Mouse (Mus musculus) layer of hippocampus, adult 8-10 months (tissue): ENCODE measurements around the gene Vps36. TPM values are rescaled to one million over a fixed set of nuclear protein-coding genes. Genes with fewer than 3 reads are reported as not detected.
A peak's percentile ranks its signal among the peaks of the same experiment; 100 is the strongest.

Source experiments
- DNase-seq, 2 experiments: peaks; one replicate each; pipeline ENCODE4 v3.0.0; 2022; ENCODE audit warnings: low spot score in 2 of 2
- total RNA-seq, 4 experiments: library from RNA; stranded (reverse); gene quantifications; 2 replicates each; pipeline ENCODE4 v1.2.4; 2022

Vps36 gene
- total RNA-seq, 4 experiments from 2014 or later, result 22.3 to 26.4 (median 24.8) TPM

- DNase-seq, result no peak
These were observed 16.4 kb downstream of the Vps36 start for GRCm38 (mm10) chr8:22209012-22209411.

DNA sequence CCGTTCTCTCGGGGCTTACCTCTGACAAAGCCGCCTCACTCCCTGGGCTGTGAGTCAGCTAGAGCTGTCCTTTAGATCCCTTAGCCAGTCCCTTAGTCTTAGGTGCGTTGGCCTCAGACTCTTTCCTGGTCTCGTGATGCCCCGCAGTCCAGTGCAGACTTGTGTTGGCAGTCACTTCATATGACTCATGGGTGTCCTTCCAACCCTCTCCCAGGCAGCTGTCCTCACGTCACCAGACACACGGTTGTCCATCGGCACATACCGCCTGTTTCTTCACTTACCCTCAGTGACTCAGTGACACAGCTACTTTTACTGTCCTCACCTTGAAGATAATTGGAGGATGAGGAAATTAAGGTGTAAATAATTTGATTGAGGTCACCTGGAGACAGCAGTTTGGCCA is 22.2 kb downstream of the Vps36 start:
- no peak for DNase-seq

DNA sequence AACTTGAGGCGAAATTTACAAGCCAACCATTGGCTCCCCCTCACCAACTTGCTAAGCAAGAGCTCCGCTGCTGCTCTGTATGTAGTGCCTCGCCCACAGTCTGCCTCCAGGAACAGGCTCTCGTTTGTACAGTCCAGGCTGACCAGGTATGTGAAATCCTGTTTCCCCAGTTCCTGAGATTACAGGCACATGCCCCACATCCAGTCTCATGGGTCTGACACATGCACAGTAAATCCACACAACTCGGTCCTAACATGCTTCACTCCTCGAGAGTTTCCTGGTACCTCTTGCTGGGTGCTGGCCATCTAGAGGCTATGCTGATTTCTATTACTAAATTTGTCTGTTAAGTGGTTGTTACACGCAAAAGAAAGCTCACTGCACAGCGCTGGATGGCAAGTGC is 33.8 kb downstream of the Vps36 start:
- DNase-seq, result no peak

DNA sequence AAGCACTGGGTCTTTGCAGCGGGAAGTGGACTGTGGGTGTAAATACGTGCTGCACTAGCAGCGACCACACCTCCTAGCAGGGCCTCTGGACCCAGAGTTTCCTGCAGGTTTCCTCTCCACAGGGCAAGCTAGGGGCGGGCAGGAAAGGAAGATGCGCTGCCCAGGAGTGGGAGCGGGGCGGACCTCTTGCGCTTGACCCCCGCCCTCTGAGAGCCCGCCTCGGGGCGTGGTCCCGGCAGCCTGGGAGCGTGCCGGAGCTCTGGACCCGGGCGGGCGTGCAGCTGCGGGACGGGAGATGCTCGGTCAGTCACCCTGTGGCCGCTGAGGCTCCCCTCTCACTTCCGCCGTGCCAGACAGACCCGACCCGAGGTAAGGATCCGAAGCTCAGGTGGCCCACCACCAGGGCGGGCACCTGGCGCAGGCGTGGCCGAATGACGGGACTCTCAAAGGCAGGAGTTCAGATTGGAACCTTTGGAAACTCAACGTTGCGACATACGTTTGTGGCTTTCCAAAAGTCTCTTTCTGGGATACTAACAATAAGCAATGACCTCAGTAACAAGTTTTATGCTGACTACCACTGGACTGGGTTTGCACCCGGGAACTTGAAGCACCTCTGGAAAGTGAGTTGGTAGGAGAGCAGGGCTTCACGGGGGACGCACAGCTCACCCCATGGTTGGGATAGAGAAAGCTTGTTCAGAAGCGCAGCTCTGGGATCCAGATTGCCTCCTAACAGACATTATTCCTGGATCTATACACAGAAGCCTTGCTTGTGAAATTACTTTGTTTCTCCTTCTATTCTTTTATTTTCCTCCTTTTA is 34.7 kb downstream of the Vps36 start, which contains the start of gene Thsd1:
Gene Thsd1, plus strand, starts transcription at position 253 of the 817 bp plus-strand sequence.
- no peak for DNase-seq

DNA sequence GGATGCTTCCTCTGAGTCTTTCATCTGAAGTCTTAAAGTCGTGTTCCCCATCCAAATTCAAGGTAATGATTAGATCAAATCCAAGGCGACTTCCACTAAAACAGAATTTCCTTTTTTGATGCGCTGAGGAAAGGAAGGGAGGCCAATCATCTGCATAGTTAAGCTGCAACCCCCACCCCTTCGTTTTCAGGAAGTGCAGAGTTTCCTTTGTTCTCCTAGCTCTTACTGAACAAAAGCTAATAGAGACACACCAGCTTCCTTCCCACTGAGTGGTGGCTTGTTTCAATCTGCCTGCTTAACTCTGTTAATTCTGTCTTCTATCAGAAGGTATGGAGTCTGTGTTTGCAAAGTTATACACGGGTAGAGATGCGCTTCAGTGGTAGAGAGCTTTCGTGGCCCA is 36.0 kb downstream of the Vps36 start:
- DNase-seq, result no peak

- no peak for DNase-seq
These were observed 50.4 kb downstream of the Vps36 start for GRCm38 (mm10) chr8:22242986-22243385.

GRCm38 (mm10) chr8:22245663-22246062 is 53.1 kb downstream of the Vps36 start:
- DNase-seq, result no peak

DNA sequence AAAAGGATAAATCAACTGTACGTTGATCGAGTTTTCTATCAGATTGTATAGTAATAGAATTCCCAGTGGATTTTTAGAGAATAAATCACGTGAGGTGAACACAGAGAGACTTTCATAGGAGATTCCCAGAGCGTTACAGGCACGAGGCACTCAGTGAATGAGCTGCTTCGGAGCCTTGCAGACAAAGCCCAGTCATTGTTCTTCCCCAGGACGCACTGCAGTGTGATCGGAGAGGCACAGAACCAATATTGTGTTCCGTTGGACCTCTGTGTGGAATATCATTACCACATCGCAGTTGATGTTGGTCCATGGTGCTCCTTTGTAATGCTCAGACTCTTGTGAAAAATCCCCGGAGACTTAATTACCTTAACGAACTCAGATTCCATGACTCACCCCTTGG is 55.3 kb downstream of the Vps36 start:
- DNase-seq, result peak; percentile 15 to 24

DNA sequence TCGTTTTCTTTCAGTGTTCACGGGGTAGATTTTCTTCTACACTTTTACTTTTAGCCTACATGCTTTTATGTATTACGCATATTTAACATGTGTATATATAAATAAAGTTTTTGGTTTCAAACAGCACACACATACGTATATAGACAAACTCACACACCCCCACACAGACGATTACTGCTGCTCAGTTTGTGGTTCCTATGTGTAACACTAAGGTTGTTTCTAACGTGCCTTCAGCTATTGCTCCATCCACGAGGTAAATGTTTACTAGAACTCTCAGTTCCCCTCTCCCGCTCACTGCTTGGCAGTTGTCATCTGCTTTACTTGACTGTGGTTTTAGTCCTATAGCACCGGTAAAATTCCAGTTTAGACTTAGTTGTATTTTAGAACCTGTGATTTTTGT is 56.5 kb downstream of the Vps36 start:
- DNase-seq, result no peak

DNA sequence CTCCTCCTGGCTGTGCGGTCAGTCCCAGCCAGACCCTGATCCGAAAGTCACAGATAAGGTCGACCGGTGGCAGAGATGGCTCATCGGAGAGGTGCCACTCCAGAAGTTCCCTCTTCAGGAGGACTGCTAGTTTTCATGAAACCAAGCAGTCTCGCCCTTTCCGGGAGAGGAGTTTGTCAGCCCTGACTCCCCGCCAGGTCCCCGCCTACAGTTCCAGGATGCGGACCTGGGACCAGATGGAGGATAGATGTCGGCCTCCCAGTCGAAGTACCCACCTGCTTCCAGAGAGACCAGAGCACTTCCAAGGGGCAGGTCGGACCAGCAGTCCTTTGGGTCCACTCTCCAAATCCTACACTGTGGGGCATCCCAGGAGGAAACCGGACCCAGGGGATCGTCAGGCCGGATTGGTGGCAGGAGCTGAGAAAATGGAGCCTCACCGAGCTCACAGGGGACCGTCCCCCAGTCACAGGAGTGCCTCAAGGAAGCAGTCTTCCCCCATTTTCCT is 66.4 kb downstream of the Vps36 start:
- no peak for DNase-seq

DNA sequence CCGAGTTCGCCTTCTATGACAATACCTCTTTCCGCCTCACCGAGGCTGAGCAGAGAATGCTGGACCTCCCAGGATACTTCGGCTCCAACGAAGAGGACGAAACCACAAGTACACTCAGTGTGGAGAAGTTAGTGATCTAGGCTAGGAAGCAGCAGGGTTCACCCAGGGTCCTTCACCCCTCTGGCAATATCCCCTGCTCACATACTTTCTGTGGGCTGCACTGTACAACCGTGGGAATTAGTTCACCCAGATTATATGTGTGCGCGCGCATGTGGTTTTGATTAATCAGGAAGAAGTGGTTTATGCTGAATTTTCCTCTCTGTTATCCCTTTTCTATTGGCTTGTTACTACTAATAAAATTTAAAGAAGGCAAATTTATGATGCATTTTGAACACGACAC is 66.9 kb downstream of the Vps36 start:
- DNase-seq, result no peak

DNA sequence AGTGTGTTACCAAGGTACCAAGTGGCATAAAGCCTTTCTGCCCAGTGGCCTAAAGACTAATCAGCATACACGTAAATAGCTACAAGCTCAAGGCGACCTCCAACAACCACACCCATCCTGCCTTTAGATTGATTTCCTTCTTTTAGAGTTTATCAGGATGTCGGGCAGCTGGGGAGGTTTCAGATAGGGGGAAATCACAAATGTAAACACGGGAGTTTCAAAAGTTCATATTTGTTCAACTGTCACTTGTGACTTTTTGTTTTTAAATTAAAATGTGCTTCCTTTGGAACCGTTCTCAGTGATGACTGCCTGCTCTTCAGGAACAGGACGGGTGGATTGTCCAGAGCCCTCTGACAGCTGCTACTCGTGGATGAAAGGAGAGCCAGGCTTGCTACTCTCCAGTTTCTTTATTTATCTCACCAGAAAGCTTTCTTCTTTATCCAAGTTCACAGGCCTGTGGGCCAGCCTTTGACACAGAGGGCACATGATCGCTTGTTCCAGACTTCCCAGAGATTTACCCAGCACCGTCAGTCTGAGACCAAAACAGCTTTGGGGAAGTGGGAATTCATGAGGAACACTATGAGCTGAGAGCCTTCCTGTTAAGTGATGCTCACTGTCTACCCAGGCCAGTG is 67.6 kb downstream of the Vps36 start:
- no peak for DNase-seq

DNA sequence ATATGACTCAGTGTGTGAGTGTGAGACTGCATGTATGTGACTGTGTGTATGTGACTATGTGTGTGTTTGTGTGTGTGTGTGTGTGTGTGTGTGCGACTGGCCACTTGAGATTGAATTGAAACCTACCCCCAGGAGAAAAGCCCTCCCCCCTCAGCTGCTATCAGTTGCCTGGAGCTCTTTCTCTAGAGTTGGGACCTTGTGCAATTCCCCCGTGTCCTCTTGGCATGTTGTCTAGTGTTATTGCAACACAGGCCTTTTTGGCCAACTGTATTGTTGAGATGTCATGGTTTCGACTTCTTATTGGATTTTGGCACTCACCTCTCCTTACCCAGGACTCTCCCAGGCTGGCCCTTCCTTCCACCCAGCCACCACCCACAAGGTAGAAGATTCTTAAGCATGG is 69.7 kb downstream of the Vps36 start:
- no peak for DNase-seq

GRCm38 (mm10) chr8:22264292-22264691 is 71.7 kb downstream of the Vps36 start:
- DNase-seq, result no peak

- DNase-seq, result no peak
These were observed 72.2 kb downstream of the Vps36 start for GRCm38 (mm10) chr8:22264787-22265186.

GRCm38 (mm10) chr8:22265194-22265593 is 72.6 kb downstream of the Vps36 start:
- DNase-seq, result no peak

GRCm38 (mm10) chr8:22266809-22267208 is 74.2 kb downstream of the Vps36 start:
- no peak for DNase-seq

Other genes with a start within 250 kb of the Vps36 start
- gene Defb13, start 246.0 kb upstream of the Vps36 start, total RNA-seq, result not detected
- gene Fam90a1a, start 234.1 kb upstream of the Vps36 start, total RNA-seq, result not detected
- not detected for gene Ccdc70, start 223.0 kb upstream of the Vps36 start, total RNA-seq
- gene Atp7b, start 132.5 kb upstream of the Vps36 start, total RNA-seq, result 1 to 10 TPM; 2.2 to 3.4 (median 2.7) TPM
- 10 to 100 TPM; 26.8 to 43.1 (median 34.3) TPM for gene Alg11, start 132.1 kb upstream of the Vps36 start, total RNA-seq
- 1 to 10 TPM in 1 of 4 experiments, under 1 TPM in 3; 0.25 to 1.2 (median 0.40) TPM for gene Nek5, start 67.8 kb upstream of the Vps36 start, total RNA-seq
- 1 to 10 TPM; 2.3 to 3.7 (median 2.4) TPM for gene Nek3, start 26.4 kb upstream of the Vps36 start, total RNA-seq
- under 1 TPM; 0.39 to 0.91 (median 0.84) TPM for gene Ckap2, start 7.0 kb upstream of the Vps36 start, total RNA-seq
- gene Thsd1, start 34.5 kb downstream of the Vps36 start, total RNA-seq, result 1 to 10 TPM; 2.9 to 3.5 (median 3.2) TPM
- not detected for gene Tpte, start 90.6 kb downstream of the Vps36 start, total RNA-seq
- gene Slc25a15, start 205.8 kb downstream of the Vps36 start, total RNA-seq, result 10 to 100 TPM in 3 of 4 experiments, 1 to 10 TPM in 1; 9.6 to 11.6 (median 10.5) TPM
- 10 to 100 TPM; 22.0 to 28.3 (median 25.8) TPM for gene Mrps31, start 218.6 kb downstream of the Vps36 start, total RNA-seq